Mouse (Mus musculus) megakaryocyte, embryonic 14.5 days (primary cell): ENCODE measurements around the gene Itgb7.

Experiments
- FLI1 ChIP-seq: IDR thresholded peaks from 2 replicates; pipeline ENCODE4 v1.6.1; 2012; ENCODE audit warnings: low read length, inconsistent platforms, mixed read lengths
- GATA1 ChIP-seq: IDR thresholded peaks from 3 replicates; pipeline ENCODE4 v1.6.1; 2012; ENCODE audit warnings: mixed read lengths, low read length, inconsistent platforms, borderline replicate concordance

DNA sequence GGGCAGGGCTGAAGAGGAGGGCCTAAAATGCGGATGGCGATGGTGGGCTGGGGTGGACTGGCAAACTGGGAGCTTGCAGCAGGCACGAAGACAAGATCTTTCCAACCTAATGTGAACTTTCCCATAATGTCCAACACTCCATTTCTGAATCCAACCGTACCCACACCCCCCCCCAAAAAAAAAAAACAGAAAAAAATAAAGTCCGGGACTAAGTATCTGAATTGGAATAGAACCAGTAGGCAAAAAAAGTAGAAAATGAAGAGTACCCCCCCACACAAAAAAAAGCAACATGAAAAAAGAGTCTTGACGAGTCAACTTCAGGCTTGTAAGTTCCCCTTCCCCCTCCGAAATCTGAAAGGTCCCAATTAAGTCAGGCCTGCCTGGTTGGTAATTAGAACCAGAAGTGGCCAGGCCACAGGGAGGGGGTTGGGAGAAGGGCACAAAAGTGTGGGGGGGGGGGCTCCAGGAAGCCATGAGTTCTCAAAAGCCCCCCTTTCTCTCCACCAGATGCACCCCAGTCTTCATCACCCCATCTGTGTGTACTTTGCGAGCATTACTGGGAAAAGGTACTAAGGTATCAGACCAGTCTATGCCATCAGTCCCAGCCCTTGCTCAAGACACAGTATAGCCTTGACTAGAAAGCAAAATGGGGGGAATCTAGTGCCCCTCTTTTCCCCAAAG, 16.5 kb upstream of the Itgb7 start:
- TF ChIP-seq GATA1 (no peak), FLI1 (no peak)
